Mouse (Mus musculus) naive thymus-derived CD4-positive, alpha-beta T cell, adult 2 months (primary cell): ENCODE measurements at regions not wholly inside any gene's neighbourhood (a gene's known extent, or its start where the extent isn't known, plus 50 kb on each side); places are given as distances from the start of the nearest gene placed in this dataset.
A peak's percentile ranks its signal among the peaks of the same experiment; 100 is the strongest.

ENCODE experiments used
- DNase-seq: peaks from one replicate; pipeline ENCODE4 v3.0.0-alpha.2; 2011; ENCODE audit warnings: low read depth

DNA sequence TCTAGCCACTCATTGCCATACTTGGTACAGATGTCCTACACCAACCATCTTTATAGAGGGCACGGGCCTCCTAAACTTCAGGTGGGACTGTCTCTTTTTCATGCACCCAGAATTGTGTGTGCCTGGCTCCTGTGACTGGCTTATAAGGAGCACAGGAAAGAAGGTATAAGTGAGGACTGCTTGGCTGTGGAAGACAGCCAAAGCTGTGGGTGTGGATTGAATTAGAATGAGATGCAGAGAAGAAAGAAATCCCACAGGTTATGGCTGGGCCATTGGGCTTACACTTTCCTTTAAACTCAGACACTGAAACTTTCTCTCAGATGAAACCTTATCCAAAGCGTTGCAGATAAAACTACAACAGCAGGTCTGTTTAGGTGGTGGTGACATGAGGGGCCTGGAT is 239.5 kb upstream of the Fam160b2 start:
- no peak for DNase-seq

DNA sequence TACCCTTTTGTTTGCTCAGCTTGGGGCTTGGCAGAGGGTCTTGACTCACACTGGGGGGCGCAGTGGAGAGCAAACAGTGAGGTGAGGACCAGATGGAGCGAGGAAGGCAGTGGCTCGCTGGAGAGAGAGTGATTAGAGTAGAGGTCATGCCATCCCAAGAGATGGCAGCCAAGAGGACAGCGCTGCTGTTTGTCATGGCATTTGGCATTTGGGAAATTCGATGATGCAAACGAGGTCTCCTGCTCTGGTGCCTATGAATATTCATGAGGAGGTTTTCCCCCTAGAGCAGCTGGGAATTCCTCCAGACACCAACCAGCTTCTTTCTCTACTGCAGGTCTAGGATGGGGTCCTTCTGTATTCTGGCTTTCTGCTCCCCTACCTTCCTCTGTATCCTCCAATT is 237.9 kb upstream of the Fam160b2 start:
- DNase-seq, result no peak

DNA sequence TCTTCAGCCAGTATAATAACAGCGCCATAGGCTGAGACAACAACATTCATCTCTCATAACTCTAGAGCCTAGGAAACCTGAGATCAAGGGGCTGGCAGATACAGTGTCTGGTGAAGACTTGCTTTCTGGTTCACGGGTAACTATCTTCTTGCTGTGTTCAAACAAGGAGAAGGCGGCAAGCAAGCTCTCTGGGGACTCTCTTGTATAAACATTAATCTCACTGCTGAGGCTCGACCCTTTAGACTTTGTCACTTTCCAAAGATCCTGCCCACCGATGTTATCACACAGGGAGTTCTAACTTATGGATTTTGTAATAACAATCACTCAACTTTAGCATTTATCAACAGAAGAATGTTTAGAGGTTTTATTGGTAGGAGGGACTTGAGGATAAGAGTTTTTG is 233.6 kb upstream of the Fam160b2 start:
- no peak for DNase-seq

DNA sequence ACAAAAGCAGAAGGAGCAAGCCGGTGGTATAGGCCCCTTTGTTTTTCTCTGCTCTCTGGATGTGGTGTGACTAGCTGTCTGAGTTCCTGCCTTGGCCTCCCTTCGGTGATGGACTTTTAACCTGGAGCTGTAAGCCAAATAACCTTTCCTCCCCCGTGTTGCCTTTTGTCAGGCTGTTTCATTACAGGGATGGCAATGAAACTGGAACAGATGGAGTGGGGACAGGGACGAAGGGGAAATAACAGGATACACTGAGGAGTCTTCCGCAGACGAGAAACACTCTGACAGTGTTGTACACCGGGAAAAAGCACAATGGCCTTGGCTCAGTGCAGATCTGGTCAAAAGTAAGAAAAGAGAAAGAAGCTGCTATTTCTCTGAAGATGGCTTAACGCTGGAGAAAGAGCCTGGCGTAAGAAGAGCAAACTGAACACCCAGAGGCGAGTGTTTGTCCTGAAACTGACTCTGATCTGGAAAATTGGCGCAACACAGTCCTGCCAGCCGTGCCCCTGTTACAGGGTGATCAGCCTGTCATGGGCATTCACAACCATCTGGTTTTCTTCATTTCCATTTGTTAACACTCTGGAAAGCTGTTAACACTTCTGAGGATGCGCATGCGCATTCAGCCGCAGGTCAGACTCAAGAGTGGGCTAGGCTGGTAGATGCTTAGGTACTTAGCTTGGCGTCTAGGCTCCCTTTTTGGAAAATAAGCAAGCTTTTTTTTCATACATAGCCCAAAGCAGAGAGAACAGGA is 233.0 kb upstream of the Fam160b2 start:
- no peak for DNase-seq

DNA sequence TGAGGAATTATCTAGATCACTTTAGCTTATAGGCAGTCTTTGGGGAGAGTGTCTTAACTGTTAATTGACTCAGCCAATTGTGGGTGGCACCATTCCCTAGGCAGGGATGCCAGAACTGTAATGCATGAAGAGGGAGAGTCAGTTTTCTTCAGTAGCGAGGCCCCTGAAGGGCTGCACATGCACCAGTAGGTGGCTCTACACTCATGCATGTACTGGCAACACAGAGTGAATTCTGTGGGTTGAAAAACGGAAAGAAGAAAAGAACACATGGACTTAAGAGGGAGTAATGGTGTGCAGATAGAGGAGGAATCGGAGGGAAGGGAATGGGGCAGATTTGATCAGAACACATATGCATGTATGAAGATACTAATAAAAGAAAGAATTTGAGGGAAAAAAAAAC is 232.4 kb upstream of the Fam160b2 start:
- peak; percentile 3 for DNase-seq
